Mouse (Mus musculus) right cerebral cortex, postnatal 25 days (tissue): ENCODE measurements at regions not wholly inside any gene's neighbourhood (a gene's known extent, or its start where the extent isn't known, plus 50 kb on each side); places are given as distances from the start of the nearest gene placed in this dataset.
A peak's percentile ranks its signal among the peaks of the same experiment; 100 is the strongest.

ENCODE experiments used
- DNase-seq: peaks from one replicate; pipeline ENCODE4 v3.0.0; 2022

DNA sequence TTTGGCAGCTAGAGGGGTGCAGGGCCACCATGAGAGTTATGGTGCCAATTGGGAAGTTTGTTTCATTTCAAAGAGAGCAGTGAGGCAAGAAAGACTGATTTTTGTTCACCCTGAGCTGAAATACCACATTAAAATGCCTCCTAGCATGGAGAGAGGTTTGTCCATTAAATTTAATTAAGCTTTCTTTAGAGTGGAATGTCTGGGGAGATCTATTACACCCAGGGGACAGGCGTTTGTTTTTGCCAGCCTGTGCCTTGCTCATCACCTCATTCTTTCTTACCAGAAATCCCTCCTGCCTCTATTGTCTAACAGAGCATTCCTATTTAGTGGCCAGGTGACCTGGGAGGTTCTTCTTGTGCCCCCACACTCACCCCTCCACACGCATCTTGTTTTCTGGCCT is 55.2 kb upstream of the Rcn1 start:
- no peak for DNase-seq

DNA sequence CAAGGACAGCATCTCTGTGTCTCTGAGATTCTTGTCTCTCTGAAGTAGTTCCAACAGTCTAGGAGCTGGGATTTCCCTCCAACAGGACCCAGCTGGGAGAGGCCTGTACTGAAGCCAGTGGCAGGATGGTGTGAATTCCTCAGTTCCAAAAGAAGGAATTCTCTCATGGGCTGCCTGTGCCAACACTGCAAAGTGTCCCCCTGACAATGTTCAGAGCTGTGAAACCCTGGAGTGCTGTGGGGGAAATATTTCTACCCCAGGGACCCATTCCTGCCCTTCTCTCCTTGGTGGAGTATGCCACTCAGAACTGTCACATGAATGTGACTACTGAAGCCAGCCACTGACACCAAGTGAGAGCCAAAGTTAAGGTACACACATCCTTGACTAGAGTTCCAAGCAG is 55.7 kb upstream of the Rcn1 start:
- DNase-seq = no peak

DNA sequence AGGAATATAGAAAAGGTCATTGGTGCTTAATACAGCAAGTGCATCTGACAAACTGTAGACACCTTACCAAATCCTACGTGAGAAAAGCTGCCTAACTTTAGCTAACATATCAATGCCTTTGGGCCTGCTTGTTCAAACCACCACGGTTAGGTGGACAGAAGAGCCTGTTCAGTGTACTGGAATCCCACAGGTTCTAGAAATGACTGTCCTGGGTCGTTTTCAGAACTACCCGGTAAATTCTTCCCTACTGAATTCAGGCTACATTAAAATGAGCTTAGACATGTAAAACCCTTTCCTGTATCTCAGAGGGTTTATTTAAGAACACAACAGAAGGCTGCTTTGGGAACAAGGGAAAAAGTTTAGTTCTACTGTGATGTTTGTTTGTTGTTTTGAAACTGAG is 59.5 kb upstream of the Rcn1 start:
- DNase-seq = no peak

DNA sequence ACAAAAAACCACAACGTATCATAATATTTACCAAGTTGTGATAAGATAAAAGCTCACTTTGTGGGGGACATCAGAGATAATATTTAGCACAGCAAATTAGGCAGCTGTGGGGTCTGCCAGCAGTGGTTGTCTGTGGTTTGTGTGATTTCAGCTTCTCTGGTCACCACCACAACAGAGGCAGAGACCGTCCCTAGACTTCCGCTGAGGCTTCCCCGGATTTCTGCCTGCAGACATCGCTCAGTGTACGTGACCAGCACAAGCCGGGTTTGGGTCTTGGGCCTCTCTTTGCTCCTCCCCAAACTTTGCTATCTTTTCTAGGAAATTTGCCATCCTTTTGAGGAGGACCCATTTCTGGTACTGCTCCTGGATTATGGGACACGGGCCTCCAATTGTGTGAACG is 60.4 kb upstream of the Rcn1 start:
- no peak for DNase-seq

DNA sequence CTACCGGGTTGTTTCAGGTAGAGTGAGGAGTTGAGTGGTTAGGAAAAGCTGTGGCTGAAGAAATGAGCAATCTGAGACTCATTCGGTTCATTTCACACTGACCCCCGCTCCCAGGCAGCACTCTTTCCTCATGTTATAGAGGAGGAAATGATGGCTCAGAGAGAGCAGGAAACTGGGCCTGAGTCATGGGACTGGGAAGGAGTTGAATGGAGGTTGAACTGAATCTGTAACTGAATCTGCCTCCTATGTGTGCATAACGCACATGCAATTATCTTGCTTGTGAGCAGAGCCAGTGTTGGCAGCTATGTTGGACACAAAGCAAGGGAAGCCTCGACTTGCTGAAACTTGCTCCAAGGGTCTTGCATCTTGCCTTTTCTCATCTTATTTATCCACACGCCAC is 66.5 kb upstream of the Rcn1 start:
- DNase-seq = no peak

DNA sequence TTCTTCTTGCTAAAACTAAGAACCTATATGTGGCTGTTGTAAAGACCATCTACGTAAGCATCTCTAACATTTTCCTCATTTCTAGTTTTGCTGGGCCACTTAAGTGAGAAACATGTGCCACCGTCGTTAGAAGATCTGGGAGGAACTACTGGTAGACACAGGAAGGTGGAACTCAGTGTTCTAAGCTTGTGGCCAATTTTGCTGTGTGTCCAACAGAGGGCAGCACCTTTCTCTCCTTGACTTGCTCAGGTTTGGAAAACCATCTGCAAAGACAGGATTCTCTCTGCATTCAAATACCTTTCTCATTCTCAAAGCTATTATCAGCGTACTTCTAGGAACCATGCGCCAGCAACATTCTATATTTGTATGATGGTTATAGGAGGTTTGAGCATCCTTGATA is 69.8 kb upstream of the Rcn1 start:
- peak; percentile 35 for DNase-seq

DNA sequence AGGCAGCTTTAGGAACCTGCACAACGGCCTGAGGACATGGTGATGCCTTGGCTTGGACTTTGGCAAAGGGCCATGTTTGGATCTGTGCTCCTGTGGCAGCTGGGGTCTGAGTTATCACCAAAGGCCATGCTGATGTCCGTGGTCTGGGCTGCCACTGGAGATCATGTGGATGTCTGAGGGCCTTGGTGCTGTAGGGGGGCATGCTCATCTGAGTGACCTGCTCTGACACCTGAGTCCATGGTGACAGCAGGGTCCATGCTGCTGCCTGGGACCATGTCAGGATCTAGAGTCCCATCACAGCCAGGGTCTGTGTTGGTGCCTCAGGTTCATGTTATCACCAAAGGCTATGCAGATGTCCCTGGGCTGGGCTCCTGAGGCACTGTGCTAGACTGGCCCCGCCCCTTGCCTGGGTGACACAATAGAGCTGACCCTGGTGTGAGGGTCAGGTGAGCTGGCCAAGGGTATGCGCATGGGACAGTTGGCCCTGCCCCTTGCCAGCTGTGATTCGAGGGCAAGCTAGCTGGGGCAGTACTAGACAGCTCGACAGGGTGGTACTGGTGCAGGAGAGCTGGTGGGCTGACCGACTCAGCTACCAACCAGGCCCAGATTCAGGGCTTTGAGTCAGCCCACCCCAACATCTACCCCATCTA is 77.0 kb upstream of the Rcn1 start:
- no peak for DNase-seq

DNA sequence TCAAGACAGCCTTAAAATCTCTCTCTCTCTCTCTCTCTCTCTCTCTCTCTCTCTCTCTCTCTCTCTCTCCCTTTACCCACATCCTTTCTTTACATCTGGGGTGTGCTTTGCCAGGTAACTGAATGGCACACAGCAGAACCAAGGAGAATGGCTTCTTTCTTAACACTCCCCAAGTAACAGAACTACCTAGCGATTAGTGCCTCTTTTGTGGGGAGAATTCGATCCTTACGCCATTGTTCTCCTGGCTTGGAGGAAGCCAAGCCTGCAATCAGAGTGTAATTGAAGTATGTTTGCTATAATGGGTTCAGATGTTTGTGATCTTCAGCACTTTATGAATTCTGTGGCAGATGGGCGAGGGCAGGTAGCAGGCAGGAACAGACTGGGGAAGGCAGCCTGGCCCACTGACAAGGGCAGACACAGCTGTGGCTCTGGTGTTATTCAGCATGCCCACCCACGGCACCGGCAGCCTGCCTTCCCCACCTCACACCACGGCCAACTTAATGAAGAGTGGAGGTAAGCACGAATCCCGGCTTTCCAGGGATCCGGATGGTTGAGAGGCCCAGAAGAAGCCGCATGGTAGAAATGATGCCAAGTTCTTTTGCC is 83.0 kb upstream of the Rcn1 start:
- DNase-seq = no peak

DNA sequence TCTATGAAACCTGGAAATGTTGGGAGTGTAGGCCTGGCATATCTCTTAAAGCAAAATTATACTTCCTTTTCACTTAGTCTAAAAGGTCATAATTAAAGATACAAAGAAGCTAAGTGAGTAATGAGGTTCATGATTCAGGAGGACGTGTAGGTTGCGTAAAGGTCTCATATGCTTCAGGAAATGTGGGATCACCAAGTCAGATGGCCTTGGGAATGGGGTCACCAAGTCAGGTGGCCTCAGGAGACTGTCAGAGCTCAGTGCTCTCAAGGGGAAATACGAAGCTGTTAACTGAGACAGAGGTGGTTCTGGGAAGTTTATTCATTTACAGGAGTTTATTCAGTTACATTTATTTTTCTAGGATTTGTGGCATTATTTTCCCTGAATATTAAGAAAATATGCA is 85.4 kb upstream of the Rcn1 start:
- no peak for DNase-seq

DNA sequence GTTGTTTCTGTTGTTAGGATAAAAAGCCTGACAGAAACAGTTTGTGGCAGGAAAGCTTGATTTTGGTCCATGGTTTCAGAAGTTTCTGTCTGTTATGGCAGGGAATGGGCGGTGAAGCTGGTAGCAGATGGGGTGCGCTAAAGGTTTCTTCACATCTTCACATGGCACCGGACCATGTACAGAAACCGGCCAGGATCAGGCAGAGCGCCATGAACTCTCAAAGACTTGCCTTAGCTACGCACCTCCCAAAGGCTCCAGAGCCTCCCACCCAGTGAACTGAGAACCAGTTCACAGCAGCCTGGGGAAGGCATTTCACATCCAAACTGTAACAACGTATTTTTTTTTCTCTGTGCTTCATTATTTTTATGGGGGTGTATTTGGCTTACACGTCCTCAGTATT is 86.2 kb upstream of the Rcn1 start:
- no peak for DNase-seq

DNA sequence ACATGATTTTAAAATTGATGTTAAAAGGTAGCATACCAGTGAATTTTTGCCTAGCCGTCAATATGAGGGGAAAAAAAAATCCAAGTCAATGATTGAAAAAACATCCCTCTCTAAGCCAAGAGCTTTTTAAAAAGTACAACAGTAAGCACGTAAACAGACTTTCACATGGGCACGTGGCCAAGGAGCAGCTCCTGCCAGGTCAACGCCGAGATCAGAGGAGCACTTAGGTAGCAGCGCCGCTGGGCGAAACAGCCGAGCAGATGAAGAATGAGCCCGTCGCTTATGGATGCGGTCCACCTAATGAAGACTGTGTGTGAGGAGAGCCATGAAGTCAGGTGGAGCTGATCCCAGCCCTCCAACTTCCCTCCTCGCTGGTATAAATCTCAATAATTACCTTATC is 96.7 kb upstream of the Rcn1 start:
- DNase-seq = no peak

DNA sequence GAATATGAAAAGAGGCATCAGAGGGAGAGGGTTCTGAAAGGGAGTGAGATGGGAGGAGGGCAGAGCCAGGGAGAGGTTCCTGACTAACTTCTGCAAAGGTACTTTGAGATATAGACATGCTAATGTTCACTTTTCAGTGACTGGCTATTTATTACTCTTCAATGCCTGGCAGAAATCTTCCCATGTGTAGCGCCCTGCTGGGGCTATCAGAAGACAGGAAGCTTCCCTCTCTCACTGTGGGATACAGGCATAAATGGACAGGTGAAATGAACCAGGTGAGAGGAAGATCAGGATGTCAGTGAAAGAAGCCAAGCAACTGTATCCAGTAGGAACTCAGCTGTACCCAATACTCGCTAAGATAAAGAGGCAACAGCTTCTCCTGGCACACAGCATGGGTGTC is 105.1 kb upstream of the Rcn1 start:
- no peak for DNase-seq

DNA sequence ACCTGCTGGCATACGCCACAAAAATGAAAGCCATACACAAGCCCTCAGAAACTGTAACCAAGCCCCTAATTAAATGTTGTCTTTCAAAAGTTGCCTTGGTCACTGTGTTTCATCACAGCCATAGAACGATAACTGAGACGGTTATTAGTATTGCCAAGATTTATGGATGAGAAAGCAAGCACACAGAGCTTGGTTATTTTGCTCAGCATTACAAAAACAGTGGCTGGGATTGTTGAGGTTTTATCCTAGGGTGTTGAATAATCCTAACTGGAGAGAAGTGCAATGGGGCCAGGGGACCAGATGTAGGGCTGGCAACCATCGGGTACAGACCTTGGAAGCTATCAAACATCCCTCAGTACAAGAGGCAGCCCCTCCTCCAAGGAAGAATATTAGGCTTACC is 106.4 kb upstream of the Rcn1 start:
- DNase-seq = no peak

DNA sequence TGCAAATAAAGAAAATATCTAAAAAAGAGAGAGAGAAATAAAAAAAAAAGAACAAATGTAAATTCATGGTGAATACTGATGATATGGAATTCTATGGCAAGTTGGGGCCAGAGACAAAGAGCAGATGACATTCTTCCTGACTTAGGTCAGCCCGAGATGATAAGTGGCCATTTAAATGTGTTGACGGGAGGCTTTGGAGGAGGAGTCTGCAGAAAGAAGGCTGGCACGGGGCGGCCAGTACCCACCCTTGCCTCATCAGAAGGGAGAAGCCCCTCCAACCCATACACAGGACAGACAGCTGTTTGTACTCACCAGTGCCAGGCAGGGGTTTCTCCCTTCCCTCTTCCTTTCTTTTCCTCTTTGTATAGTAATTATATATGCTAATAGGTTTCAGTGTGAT is 108.0 kb upstream of the Rcn1 start:
- no peak for DNase-seq

DNA sequence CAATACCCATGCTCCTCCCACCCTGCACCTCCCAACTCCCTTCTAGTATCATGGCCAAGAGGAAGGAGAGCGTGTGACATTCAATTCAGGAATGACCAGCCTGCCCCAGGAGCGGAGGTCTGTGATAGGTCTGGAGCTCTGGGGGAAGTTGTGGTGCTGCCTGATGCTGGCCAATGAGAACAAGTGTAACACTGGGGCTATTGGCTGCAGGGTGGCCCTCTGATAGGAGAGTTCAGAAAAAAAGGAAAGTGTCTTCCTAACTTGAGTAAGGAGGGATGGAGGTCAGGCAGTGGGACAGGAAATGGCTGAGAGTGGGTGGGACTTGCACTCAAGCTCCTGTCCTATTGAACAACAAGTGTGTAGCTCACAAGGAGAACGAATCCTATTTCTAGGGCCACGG is 111.7 kb upstream of the Rcn1 start:
- DNase-seq = no peak

DNA sequence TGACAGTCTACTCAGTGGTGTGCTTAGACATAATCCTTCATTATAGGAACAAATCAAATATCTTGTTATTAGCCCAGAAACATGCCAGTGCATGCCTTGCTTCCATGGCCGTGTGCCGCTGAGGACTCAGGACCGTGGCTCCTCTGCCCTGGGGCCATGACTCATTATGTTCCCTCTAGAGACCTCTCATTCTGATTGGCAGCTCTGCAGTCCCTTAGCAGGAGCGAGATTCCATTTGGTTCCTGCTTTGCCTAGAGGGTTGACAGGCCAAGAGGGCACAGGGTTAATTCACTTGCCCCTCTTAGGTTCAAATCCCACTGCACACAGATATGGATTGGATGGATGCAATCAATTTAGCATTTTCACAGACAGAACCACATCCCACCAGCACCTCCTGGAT is 112.6 kb upstream of the Rcn1 start:
- no peak for DNase-seq

DNA sequence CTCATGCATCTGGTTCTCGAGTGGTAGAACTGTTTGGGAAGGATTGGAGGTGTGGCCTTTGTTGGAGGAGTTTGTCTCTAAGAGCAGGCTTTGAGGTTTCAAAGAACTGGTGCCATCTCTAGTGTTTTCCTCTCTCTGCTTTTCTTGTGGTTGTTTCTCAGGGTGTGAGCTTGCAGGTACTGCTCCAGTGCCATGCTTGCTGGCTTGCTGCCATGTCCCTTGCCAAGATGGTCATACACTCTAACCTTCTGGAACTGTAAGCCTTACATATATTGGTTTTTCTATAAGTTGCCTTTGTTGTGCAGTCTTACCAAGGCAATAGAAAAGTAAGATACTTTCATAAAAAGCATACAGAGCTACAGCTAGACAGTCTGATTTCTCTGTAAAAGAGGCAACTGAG is 115.1 kb upstream of the Rcn1 start:
- DNase-seq = no peak

DNA sequence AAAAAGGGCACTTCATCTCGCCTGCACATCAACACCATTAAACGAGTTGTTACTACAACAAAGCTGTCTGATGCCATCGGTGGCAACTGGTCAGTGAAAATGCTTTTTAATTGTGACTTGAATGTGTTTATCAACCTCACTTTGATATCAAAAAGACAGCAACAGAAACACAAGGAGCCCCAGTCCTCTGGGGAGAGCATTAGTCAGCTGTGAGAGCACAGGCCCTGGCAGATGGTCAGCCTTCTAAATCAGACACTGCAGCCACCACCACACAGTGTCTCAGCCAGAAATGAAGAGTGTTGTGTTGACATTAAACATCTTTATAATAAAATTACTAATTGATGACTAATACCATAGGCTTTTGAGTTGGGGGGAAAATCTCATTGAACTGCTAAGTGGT is 115.8 kb upstream of the Rcn1 start:
- no peak for DNase-seq

DNA sequence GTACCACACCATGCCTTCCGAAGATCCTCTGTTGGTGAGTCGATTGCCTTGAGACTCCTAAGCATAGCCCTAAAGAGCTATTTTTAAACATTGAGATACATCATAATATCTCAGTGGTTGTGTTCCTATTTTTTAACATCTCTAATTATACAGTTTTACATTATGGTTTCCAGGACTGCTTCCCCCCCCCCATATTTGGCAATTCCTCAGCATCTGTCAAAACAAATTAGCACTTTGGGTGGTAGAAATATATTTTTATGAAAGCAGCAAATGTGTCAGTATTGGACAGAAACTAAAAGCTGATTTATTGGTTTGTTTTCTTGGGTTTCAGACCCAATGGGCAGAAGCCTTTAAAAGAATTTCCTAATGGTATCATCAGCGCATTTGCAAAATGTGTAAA is 116.2 kb upstream of the Rcn1 start:
- DNase-seq = no peak

DNA sequence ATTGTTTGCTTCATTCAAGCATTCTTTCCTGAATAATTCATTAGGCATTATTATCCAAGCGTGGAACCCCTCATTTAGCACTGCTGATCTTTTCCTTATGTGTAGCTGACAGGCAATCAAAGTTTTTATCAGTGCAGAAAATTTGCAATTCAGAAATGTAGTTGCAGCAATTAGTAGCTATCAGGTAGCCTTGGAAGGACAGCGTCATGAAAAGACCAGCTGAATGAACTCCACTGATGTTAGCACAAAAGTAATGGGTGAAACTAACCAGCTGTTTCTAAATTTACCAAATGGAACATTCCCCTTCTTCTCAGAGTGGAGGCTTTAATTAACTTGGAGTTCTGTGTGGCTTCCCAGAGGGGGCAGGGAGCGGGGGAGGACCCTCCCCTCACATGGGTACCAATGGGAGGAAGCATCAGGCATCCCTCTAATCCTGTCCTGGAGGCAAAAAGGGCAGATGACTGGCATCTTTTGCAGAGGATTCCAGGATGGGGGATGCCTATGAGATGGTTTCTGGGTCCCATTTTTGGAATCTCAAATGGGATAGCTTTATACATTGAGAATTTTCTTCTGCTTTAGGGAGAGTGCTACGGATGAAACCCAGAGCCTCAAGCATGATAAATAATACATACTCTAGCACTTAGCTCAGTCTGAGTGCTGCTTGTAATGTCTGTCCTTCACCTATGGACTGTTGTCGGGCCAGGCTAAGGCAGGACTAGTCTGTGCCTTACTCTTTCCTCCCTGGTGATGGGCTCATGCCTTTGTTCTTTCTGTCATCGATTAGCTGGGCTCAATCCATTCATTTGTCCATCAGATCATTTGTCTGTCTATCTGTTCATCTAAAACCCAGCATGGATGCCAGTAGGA is 117.4 kb upstream of the Rcn1 start:
- DNase-seq = no peak

DNA sequence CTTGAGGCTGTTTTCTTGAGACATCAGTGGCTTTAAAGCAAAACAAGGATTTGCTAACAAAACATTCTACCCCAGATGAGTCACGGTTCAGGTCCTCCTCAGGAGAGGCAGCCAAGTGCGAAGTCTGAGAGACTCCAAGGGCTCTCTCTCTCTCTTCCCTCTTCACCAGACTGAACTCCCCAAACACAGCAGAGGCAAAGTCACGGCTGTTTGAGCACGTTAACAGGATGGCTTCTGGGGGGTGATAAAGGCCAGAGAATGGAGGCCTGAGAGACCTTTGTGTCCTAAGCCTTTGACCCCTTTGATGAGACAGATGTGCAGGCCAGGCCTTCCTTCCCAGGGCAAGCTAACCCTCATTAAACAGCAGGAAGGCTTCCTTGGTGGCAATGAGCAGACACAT is 122.7 kb upstream of the Rcn1 start:
- no peak for DNase-seq

DNA sequence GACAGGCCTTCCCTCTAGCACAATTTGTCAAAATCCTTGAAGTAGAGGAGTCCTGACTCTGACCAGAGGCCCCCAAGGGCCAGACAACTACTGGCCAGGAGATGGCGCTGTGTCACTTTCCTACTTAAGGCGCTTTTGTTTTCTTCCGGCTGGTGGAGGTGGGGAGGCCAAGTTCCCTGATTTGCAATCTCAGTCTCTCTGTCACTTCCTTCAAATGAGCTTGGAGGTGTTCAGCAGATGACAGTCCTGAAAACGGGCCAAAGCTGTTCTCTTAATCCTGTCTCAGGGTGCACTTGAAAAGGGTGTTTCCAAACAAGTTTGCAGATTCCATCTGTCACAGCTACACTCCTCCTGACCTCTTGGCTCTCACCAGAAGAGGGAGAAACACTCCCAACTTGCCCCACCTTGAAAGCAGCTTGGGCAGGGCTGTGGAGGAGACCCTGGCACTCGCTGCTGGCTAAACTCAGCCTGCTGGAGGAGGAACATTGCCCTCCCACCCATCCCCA is 124.2 kb upstream of the Rcn1 start:
- no peak for DNase-seq

DNA sequence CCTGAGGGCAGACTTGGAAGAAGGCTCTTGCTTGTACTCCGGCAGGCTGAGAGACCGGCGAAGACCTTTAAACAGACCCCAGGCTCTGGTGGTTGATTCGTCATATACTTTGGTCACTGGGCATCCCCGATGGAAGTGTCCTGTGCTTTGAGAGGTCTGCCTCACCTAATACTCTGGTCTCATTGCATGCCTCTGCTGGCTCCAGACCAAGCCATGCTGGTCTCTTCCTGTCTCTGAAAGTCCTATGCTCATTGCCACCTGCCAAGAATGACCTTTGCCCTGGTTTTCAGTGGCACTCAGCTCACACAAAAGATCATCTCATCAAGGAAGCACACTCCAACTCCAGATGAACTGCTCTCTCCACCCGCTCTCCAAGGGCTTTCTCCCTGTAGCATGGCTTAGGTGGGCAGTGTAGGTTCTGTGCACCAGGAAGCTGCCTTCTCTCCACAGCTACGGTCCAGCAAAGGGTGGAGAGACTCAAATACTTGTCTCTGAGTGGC is 126.0 kb upstream of the Rcn1 start:
- DNase-seq = no peak

DNA sequence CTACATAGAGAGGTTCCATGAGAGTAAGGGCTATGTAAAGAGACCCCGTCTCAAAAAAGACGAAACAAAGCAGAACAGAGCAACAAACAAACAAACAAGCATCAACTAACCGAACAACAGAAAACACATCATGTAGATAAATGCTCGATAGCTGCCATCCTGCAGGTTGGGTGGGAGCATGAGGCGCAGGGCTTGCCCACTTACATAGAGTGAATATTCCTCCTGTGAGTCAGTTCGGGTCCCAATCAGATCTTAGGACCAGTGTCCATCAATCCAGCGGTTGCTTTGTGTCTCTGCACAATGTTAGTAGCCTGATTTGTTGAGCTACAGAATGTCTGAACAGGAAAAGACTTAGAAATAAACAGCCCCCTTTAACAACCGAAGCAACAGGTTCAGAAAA is 129.4 kb upstream of the Rcn1 start:
- DNase-seq = no peak
